Mouse (Mus musculus): ENCODE results near the gene Tgfb1. TPM values are rescaled to one million over a fixed set of nuclear protein-coding genes. Genes with fewer than 3 reads are reported as not detected.

Tgfb1 gene
- polyA plus RNA-seq, 1 experiment from 2014 or later = 1.1 TPM

- H3K27ac ChIP-seq (replicated peaks; ENCODE audit: low read depth, low read length) = no peak overlapping the region
- no peak overlapping the region for H3K9ac ChIP-seq (replicated peaks; ENCODE audit: low read length)
- H3K4me2 ChIP-seq (ENCODE audit: low read length) = no peak overlapping the region
- WGBS = 80% methylated on average over 2 of the region's 2 CpGs
- ATAC-seq (ENCODE audit: low FRiP score, low TSS enrichment) (no peak), DNase-seq (no peak)
- H3K36me3 ChIP-seq (ENCODE audit: control insufficient read depth, insufficient read depth, low read length) = peaks cover 14% of the 10 kb centered on the region
- 0 out of 2 replicates have a peak, but pooled peaks cover 7% of the 10 kb centered on the region for H3K4me1 ChIP-seq (ENCODE audit: control insufficient read depth, insufficient read depth, low read length)
- no peaks in the 10 kb centered on the region for H3K9me3 ChIP-seq (ENCODE audit: control insufficient read depth, low read length)
- peaks cover 25% of the 10 kb centered on the region for H3K27me3 ChIP-seq (ENCODE audit: control insufficient read depth, insufficient read depth, low read length)
- H3K4me3 ChIP-seq (replicated peaks; ENCODE audit: low read depth, low read length) = no peak overlapping the region
Measured at GRCm38 (mm10) chr7:25671686-25672085, 15.1 kb upstream of the Tgfb1 start.

GRCm38 (mm10) chr7:25672442-25672841 is 14.4 kb upstream of the Tgfb1 start:
- no peak overlapping the region for H3K4me2 ChIP-seq (ENCODE audit: low read length)
- H3K27me3 ChIP-seq (ENCODE audit: control insufficient read depth, insufficient read depth, low read length) = peaks cover 25% of the 10 kb centered on the region
- DNase-seq (no peak), ATAC-seq (ENCODE audit: low FRiP score, low TSS enrichment) (no peak)
- H3K4me3 ChIP-seq (replicated peaks; ENCODE audit: low read depth, low read length) = no peak overlapping the region
- WGBS = 49% methylated on average over 4 of the region's 4 CpGs
- H3K36me3 ChIP-seq (ENCODE audit: control insufficient read depth, insufficient read depth, low read length) = peaks cover 14% of the 10 kb centered on the region
- H3K9ac ChIP-seq (replicated peaks; ENCODE audit: low read length) = no peak overlapping the region
- H3K27ac ChIP-seq (replicated peaks; ENCODE audit: low read depth, low read length) = no peak overlapping the region
- 0 out of 2 replicates have a peak, but pooled peaks cover 7% of the 10 kb centered on the region for H3K4me1 ChIP-seq (ENCODE audit: control insufficient read depth, insufficient read depth, low read length)
- H3K9me3 ChIP-seq (ENCODE audit: control insufficient read depth, low read length) = no peaks in the 10 kb centered on the region

- 31% methylated on average over 9 of the region's 9 CpGs for WGBS
- Histone ChIP-seq H3K27me3 (ENCODE audit: control insufficient read depth, insufficient read depth, low read length) (peaks cover 25% of the 10 kb centered on the region), H3K4me3 (replicated peaks; ENCODE audit: low read depth, low read length) (peak overlapping the region; percentile 43), H3K36me3 (ENCODE audit: control insufficient read depth, insufficient read depth, low read length) (no peaks in the 10 kb centered on the region), H3K9me3 (ENCODE audit: control insufficient read depth, low read length) (no peaks in the 10 kb centered on the region), H3K4me2 (ENCODE audit: low read length) (peak overlapping the region; percentile 61), H3K4me1 (ENCODE audit: control insufficient read depth, insufficient read depth, low read length) (0 out of 2 replicates have a peak, but pooled peaks cover 7% of the 10 kb centered on the region), H3K9ac (replicated peaks; ENCODE audit: low read length) (0 out of 2 replicates have a peak overlapping the region, but pooled peaks have one; percentile 57), H3K27ac (replicated peaks; ENCODE audit: low read depth, low read length) (no peak overlapping the region)
- ATAC-seq (ENCODE audit: low FRiP score, low TSS enrichment) (no peak), DNase-seq (peak; percentile 26)
Measured at GRCm38 (mm10) chr7:25674297-25674696, 12.5 kb upstream of the Tgfb1 start.

GRCm38 (mm10) chr7:25674719-25675300 is 12.0 kb upstream of the Tgfb1 start, which contains the start of gene Tmem91:
Tmem91 (minus strand) TSS chr7:25675166.
- WGBS = 3% methylated on average over 29 of the region's 29 CpGs
- 0 out of 2 replicates have a peak, but pooled peaks cover 7% of the 10 kb centered on the region for H3K4me1 ChIP-seq (ENCODE audit: control insufficient read depth, insufficient read depth, low read length)
- no peak within 1 kb of the TSS for H3K27ac ChIP-seq (replicated peaks; ENCODE audit: low read depth, low read length)
- peak; percentile 28; the same call in 1 of the 2 replicates for ATAC-seq (ENCODE audit: low FRiP score, low TSS enrichment)
- H3K4me2 ChIP-seq (ENCODE audit: low read length) = peak within 1 kb of the TSS; percentile 61
- H3K9me3 ChIP-seq (ENCODE audit: control insufficient read depth, low read length) = no peaks in the 10 kb centered on the region
- DNase-seq = peak; percentile 59
- no peaks in the 10 kb centered on the region for H3K36me3 ChIP-seq (ENCODE audit: control insufficient read depth, insufficient read depth, low read length)
- peak within 1 kb of the TSS; percentile 57 for H3K9ac ChIP-seq (replicated peaks; ENCODE audit: low read length)
- H3K4me3 ChIP-seq (replicated peaks; ENCODE audit: low read depth, low read length) = peak within 1 kb of the TSS; percentile 43
- peaks cover 25% of the 10 kb centered on the region for H3K27me3 ChIP-seq (ENCODE audit: control insufficient read depth, insufficient read depth, low read length)

GRCm38 (mm10) chr7:25675405-25675804 is 11.4 kb upstream of the Tgfb1 start:
- Histone ChIP-seq H3K27ac (replicated peaks; ENCODE audit: low read depth, low read length) (no peak overlapping the region), H3K9ac (replicated peaks; ENCODE audit: low read length) (no peak overlapping the region), H3K36me3 (ENCODE audit: control insufficient read depth, insufficient read depth, low read length) (no peaks in the 10 kb centered on the region), H3K9me3 (ENCODE audit: control insufficient read depth, low read length) (no peaks in the 10 kb centered on the region), H3K4me3 (replicated peaks; ENCODE audit: low read depth, low read length) (peak overlapping the region; percentile 43), H3K4me1 (ENCODE audit: control insufficient read depth, insufficient read depth, low read length) (peaks cover 12% of the 10 kb centered on the region; the same call in 1 of the 2 replicates), H3K27me3 (ENCODE audit: control insufficient read depth, insufficient read depth, low read length) (peaks cover 25% of the 10 kb centered on the region), H3K4me2 (ENCODE audit: low read length) (peak overlapping the region; percentile 61)
- ATAC-seq (ENCODE audit: low FRiP score, low TSS enrichment) (no peak), DNase-seq (no peak)
- whole genome bisulfite sequencing = 44% methylated on average over 6 of the region's 6 CpGs

GRCm38 (mm10) chr7:25676085-25676781 is 10.6 kb upstream of the Tgfb1 start:
- H3K27me3 ChIP-seq (ENCODE audit: control insufficient read depth, insufficient read depth, low read length) = peaks cover 25% of the 10 kb centered on the region
- no peak overlapping the region for H3K4me3 ChIP-seq (replicated peaks; ENCODE audit: low read depth, low read length)
- peaks cover 13% of the 10 kb centered on the region for H3K4me1 ChIP-seq (ENCODE audit: control insufficient read depth, insufficient read depth, low read length)
- peak; percentile 31; the same call in 1 of the 2 replicates for ATAC-seq (ENCODE audit: low FRiP score, low TSS enrichment)
- 0 out of 2 replicates have a peak overlapping the region, but pooled peaks have one; percentile 6 for H3K4me2 ChIP-seq (ENCODE audit: low read length)
- peak; percentile 86 for DNase-seq
- 60% methylated on average over 15 of the region's 15 CpGs for WGBS
- H3K9ac ChIP-seq (replicated peaks; ENCODE audit: low read length) = no peak overlapping the region
- H3K9me3 ChIP-seq (ENCODE audit: control insufficient read depth, low read length) = no peaks in the 10 kb centered on the region
- no peaks in the 10 kb centered on the region for H3K36me3 ChIP-seq (ENCODE audit: control insufficient read depth, insufficient read depth, low read length)
- H3K27ac ChIP-seq (replicated peaks; ENCODE audit: low read depth, low read length) = peak overlapping the region; percentile 52

DNA sequence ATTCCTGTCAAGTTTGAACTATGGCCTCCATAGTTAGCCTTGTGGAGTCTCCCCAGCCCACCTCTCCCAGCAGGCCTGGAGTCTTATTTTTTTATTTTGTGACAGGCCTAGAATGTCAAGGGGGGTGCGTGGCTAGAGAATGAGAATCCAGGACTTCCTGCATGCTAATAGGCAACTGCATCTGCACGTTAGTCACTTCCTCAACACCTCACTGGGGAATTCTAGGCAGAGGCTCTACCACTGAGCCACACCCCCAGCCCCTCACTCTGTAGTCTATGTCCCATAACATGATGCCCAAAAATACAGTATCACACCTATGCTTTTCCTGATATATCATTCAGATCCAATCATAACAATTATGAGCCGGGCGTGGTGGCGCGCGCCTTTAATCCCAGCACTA is 9.8 kb upstream of the Tgfb1 start:
- no peak overlapping the region for H3K9ac ChIP-seq (replicated peaks; ENCODE audit: low read length)
- H3K36me3 ChIP-seq (ENCODE audit: control insufficient read depth, insufficient read depth, low read length) = no peaks in the 10 kb centered on the region
- peaks cover 17% of the 10 kb centered on the region for H3K4me1 ChIP-seq (ENCODE audit: control insufficient read depth, insufficient read depth, low read length)
- no peaks in the 10 kb centered on the region for H3K9me3 ChIP-seq (ENCODE audit: control insufficient read depth, low read length)
- peak overlapping the region; percentile 52 for H3K27ac ChIP-seq (replicated peaks; ENCODE audit: low read depth, low read length)
- no peak overlapping the region for H3K4me3 ChIP-seq (replicated peaks; ENCODE audit: low read depth, low read length)
- peaks cover 25% of the 10 kb centered on the region for H3K27me3 ChIP-seq (ENCODE audit: control insufficient read depth, insufficient read depth, low read length)
- no peak for DNase-seq
- H3K4me2 ChIP-seq (ENCODE audit: low read length) = no peak overlapping the region
- 89% methylated on average over 7 of the region's 7 CpGs for WGBS
- ATAC-seq (ENCODE audit: low FRiP score, low TSS enrichment) = no peak

DNA sequence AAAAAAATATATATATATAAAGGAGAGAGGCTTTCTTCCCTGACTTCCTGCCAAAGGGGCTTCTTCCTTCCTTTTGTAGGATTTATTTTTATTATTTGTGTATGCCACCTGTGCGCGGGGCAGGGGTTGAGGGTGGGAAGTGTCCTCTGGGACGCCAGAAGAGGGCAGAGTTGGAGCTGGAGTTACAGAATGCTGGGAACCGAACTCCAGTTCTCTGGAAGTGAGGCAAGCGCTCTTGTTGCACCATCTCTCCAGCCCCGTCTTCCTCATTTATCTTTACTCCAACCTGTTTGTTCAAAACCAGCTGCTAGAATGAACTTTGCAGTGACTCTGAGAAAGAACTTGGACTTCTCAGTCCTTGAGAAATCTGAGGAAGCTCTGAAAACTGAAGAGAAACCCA is 6.8 kb upstream of the Tgfb1 start:
- Histone ChIP-seq H3K36me3 (ENCODE audit: control insufficient read depth, insufficient read depth, low read length) (no peaks in the 10 kb centered on the region), H3K27ac (replicated peaks; ENCODE audit: low read depth, low read length) (peak overlapping the region; percentile 96), H3K4me3 (replicated peaks; ENCODE audit: low read depth, low read length) (peak overlapping the region; percentile 63; the same call in 1 of the 2 replicates), H3K4me1 (ENCODE audit: control insufficient read depth, insufficient read depth, low read length) (peaks cover 11% of the 10 kb centered on the region), H3K4me2 (ENCODE audit: low read length) (peak overlapping the region; percentile 58), H3K9ac (replicated peaks; ENCODE audit: low read length) (peak overlapping the region; percentile 66; the same call in 1 of the 2 replicates), H3K27me3 (ENCODE audit: control insufficient read depth, insufficient read depth, low read length) (peaks cover 8% of the 10 kb centered on the region; the same call in 1 of the 2 replicates), H3K9me3 (ENCODE audit: control insufficient read depth, low read length) (no peaks in the 10 kb centered on the region)
- ATAC-seq (ENCODE audit: low FRiP score, low TSS enrichment) = no peak
- 10% methylated on average over 6 of the region's 6 CpGs for WGBS
- DNase-seq = no peak
